Mouse (Mus musculus) large intestine, adult 2 months (tissue): ENCODE results near the gene Crabp1. TPM values are rescaled to one million over a fixed set of nuclear protein-coding genes. Genes with fewer than 3 reads are reported as not detected.

Source experiments
- DNase-seq: peaks from one replicate; pipeline ENCODE4 v3.0.0-alpha.2; 2012; ENCODE audit warnings: low read depth, low spot score
- WGBS: fragments of 180-500 bp; shearing (Covaris S2); methylation state at CpG from one replicate; pipeline ENCODE4 v1.1.7; 2018; 5-methylcytosine and 5-hydroxymethylcytosine counted together
- polyA plus RNA-seq: library from polyadenylated mRNA; depleted of rRNA; stranded (reverse); fragments of >200 nt; gene quantifications from 2 replicates; pipeline ENCODE4 v1.2.3, GENCODE M21; 2012; rRNA removed

The Crabp1 gene
- polyA plus RNA-seq: 9.4 and 14.7 TPM in 2 replicates

GRCm38 (mm10) chr9:54764561-54765217, at the start of gene Crabp1:
Gene Crabp1, plus strand, starts transcription at chr9:54764748.
- DNase-seq: no peak
- WGBS: 2% methylated on average over 44 of the region's 45 CpGs

DNA sequence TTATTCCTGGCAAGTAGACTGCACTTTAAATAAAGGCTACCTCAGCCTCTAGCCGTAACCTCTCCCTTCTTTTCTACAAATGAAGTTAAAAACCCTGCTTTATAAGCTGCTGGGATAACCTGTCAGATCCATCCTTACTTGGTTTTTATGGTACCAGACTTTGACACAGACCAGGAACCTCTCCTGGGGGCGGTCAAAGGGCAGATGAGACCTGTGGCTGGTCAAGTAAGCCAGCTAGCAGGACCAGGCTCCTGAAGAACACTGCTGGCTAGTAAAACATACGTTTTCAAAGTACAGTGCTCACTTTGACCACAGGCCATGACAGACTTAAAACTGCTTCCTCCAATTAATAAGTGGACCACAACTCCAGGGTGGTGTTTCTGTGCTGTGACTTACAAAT, 48.8 kb upstream of the Crabp1 start:
- 59% methylated on average over 3 of the region's 3 CpGs for WGBS
- no peak for DNase-seq

DNA sequence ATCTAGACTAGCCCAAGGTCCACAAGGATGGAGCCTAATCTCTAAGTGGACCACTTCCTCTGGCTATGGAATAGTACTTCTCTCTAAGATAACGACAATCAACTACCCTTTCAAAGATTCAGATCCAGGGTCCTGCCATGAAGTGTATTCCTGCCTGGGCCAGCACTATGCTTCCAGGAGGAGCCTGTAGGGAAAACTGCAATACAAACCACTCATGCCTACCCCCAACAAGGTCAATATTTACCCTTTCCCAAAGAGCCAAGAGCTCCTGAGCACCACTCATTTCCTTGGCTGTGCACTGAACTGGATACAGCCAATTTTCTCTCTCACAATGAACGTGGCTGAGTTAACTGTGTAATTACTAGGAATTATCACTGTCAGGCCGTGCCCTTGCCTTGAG, 47.0 kb upstream of the Crabp1 start:
- WGBS: 63% methylated on average over 3 of the region's 3 CpGs
- DNase-seq: no peak

GRCm38 (mm10) chr9:54722156-54722555, 42.4 kb upstream of the Crabp1 start:
- no peak for DNase-seq
- 88% methylated on average over 7 of the region's 7 CpGs for WGBS

GRCm38 (mm10) chr9:54722596-54722995, 42.0 kb upstream of the Crabp1 start:
- DNase-seq: no peak
- WGBS: 93% methylated on average over 4 of the region's 4 CpGs

DNA sequence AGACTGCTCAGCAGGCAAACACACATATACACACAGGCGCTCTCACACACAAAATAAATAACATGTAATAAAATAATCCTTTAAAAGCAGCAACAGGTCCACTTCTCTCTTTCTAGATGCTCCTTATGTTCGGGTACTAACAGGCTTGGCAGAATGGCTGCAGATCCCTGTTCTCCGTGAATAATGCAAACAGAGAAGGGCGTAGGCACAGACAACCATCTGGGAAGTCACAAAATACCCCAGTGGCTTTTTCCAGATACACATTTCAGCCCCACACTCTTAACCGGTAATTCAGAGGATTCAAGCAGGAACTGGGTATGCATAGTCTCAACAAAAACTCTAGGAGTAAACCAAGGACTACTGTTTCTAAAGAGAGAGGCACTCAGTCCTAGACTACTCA, 38.2 kb upstream of the Crabp1 start:
- no peak for DNase-seq
- 78% methylated on average over 5 of the region's 5 CpGs for WGBS

DNA sequence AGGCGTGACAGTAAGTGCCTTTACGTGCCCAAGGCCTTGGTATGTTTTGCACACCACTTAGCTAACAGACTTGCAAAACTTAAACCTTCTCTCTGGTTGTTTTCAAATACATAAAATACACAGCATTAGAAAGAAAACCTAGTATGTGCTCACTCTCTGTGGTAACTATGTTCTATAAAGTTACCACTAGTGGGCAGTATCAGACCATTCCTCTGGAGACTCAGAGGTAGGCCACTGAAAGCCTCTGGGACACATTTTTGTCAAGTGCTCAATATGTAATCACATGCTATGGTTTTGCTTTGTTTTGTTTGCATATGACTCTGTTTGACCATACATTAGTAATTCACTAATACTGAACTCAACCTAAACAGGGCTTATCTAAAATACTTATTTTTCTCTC, 32.4 kb upstream of the Crabp1 start:
- no peak for DNase-seq
- 93% methylated on average over 2 of the region's 2 CpGs for WGBS

- peak; percentile 76 for DNase-seq
- WGBS: 1% methylated on average over 32 of the region's 32 CpGs
Observed at GRCm38 (mm10) chr9:54733921-54734638, 30.5 kb upstream of the Crabp1 start, which contains the start of gene Wdr61. Gene Wdr61, minus strand, starts transcription at chr9:54734519.

- DNase-seq: no peak
- 18% methylated on average over 11 of the region's 11 CpGs for WGBS
Observed at GRCm38 (mm10) chr9:54734639-54735252, 29.8 kb upstream of the Crabp1 start.

DNA sequence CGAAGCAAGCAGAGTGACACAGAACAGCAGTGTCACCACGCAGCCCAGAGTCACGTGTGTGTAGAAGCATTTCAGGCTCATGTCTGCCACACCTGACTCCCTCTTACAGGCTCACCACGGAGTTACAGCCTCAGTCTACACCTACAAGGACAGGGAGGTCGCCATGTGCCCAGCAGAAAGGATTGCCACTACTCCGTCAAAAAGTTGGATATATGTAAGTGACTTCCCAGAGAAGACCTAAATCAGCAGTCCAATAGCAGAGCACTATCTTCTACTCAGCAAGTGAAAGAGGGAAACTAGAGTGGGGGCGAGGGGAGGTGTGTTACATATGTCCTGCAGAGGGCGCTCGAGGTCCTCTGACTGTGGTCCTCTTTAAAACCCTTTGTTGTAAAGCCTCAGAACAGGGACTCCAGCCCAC, 28.3 kb upstream of the Crabp1 start:
- 10% methylated on average over 9 of the region's 9 CpGs for WGBS
- DNase-seq: no peak

DNA sequence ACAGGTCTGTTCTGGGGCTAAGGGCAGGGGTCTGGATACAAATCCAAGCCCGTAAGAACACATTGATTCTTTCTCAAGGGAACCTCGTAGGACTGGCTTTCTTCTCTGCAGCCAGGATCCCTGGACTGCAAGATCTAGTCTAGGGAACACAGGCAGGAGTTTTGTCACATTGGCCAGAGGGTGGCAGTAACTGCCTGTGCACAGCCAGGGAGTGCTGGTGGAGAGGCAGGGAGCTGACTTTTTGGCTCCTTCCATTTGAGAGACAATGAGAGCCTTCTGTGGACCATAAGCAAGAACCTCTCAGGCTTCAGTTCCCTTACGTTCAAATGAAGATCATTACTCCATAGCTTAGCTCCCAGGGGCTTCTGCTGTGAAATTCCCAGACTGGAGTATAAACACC, 26.2 kb upstream of the Crabp1 start:
- WGBS: 27% methylated on average over 3 of the region's 3 CpGs
- DNase-seq: no peak

DNA sequence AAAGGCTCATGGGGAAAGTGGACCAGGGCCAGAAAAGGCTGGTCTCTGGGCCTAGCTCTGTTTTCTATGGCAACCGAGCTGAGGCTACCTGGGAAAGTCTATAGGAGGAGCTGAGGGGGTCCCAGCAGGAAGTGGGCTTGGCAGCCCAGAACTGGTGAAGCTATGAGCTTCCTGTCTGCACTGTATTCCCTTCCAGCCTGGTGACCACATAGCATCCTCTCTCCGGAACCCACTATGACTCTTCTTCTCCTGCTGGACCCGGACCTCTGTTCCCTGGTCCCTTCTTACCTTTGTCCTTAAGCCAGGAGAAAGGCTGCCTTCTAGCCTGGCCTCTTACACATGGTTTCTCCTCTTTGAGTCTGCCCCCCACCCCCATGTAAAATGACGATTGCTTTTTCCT, 20.7 kb upstream of the Crabp1 start:
- DNase-seq: no peak
- WGBS: 70% methylated on average over 4 of the region's 4 CpGs

- WGBS: 72% methylated on average over 13 of the region's 13 CpGs
- DNase-seq: no peak
Observed at GRCm38 (mm10) chr9:54745740-54746370, 18.7 kb upstream of the Crabp1 start.

DNA sequence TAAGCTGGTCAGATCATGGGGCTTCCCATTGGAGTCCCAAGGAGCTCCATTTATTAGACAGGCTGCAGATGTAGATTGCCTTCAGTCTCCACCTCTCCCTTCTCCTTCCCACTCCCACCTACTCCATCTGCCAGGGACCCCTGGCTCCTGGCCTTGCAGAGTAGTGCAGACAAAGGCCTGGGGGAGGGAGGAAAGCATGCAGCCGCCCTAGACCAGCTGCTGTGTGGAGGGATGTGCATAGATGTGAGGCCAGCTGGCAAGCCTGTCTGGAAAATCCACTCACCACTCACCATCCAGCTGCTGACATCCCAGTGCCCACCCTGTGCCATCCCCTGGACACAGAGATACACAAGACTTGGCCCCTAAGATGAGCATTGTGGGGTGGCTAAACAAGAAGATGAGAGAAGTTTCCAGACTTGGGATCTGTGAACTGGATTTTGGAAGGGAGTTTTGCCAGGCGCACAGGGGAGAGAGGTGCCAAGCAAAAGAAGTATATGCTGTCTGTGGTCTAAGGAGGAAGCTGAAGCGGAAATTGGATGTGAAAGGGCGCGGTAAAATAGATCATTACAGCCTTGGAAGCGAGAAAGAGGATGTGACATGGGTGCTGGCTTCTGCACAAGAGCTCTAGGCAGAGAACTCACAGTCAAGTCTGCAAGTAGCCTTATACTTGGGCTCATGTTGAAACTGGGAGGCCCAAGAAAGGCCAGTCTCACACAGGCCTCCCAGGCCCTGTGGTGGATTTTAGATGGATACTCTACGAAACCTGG, 14.2 kb upstream of the Crabp1 start:
- 72% methylated on average over 7 of the region's 7 CpGs for WGBS

GRCm38 (mm10) chr9:54751684-54752083, 12.9 kb upstream of the Crabp1 start:
- DNase-seq: no peak
- 92% methylated on average over 2 of the region's 2 CpGs for WGBS

More for the DNA sequence above, 14.2 kb upstream of the Crabp1 start:
- no peak for DNase-seq

- DNase-seq: no peak
- WGBS: 50% methylated on average over 21 of the region's 21 CpGs
Observed at GRCm38 (mm10) chr9:54752201-54752943, 12.2 kb upstream of the Crabp1 start.

GRCm38 (mm10) chr9:54752944-54753295, 11.6 kb upstream of the Crabp1 start:
- no peak for DNase-seq
- 62% methylated on average over 11 of the region's 11 CpGs for WGBS

DNA sequence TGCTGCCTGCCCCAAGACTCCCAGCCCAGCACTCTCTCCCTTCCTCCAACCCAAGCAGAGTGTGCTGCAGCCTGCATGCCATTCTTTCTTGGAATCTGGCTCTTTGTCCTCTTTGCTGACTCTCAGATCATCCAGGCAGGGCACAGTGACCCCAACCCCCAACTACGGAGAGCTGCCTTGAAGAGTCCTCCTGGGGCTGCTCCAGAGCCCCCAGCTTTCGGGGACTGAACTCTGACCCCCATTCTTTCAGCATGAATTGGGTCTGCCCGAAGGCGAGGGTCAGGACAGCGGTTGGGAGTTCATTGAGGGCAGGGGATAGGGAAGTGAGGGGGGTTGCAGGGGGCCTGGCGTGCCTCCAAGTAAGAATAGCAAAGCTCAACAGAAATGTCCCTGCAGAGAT, 5.0 kb upstream of the Crabp1 start:
- DNase-seq: no peak
- WGBS: 42% methylated on average over 6 of the region's 6 CpGs

GRCm38 (mm10) chr9:54764091-54764490, 457 bp upstream of the Crabp1 start:
- DNase-seq: no peak
- 34% methylated on average over 12 of the region's 12 CpGs for WGBS
